Mouse (Mus musculus) cortical plate, adult 2 months (tissue): ENCODE measurements around the gene Qrsl1.

Experiments
- CTCF ChIP-seq: fragments of 200-500 bp; IDR thresholded peaks from 2 replicates; pipeline ENCODE4 v1.5.1; 2011; ENCODE audit warnings: mild to moderate bottlenecking, control low read depth, low read length; ENCODE audit not compliant: insufficient read depth; ENCODE audit errors: extremely low read depth
- POLR2A ChIP-seq: fragments of 200-500 bp; IDR thresholded peaks from 2 replicates; pipeline ENCODE4 v1.6.1; 2011; ENCODE audit warnings: mild to moderate bottlenecking, low read length, control low read depth; ENCODE audit not compliant: insufficient read depth; ENCODE audit errors: extremely low read depth

- no peak for TF ChIP-seq CTCF
- no peak for TF ChIP-seq POLR2A
Measured at GRCm38 (mm10) chr10:43916737-43917136, 15.2 kb upstream of the Qrsl1 start.
